Mouse (Mus musculus): ENCODE results near the gene Kif4.

- TF ChIP-seq CTCF (IDR thresholded peaks at IDR 0.05; ENCODE audit: low read depth, low read length), result peak; percentile 79
- no peak for TF ChIP-seq POLR2A (IDR thresholded peaks at IDR 0.05; ENCODE audit: extremely low read depth, insufficient read depth, low read length)
These were observed 28.1 kb upstream of the Kif4 start for GRCm38 (mm10) chrX:100597439-100597838.
